Mouse (Mus musculus): Measurements from ENCODE around the gene Cry1. TPM values are rescaled to one million over a fixed set of nuclear protein-coding genes. Genes with fewer than 3 reads are reported as not detected.

Cry1 gene
- total RNA-seq, 2 experiments from 2014 or later: 5.5 to 7.3 TPM

DNA sequence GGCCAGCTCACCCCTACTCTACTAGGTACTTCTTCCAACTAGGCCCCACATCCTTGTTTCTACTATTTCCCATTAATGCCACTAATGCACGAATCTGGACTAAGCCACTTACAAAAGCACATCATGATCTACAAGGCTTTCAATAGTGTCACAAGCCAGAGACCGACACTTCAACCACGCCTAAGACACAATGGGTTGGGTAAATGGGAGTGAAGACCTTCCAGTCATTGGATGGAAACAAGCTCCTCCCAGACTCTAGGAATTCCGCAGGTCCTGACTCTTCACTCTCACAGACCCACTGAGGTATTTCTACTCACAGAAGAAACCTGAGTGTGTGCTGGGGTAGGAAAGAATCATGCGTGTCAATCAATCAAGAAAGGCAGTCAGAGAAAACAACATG is 19.6 kb downstream of the Cry1 start:
- ATAC-seq (replicated peaks; ENCODE audit: low FRiP score, low TSS enrichment, poor library complexity, severe bottlenecking): no peak

DNA sequence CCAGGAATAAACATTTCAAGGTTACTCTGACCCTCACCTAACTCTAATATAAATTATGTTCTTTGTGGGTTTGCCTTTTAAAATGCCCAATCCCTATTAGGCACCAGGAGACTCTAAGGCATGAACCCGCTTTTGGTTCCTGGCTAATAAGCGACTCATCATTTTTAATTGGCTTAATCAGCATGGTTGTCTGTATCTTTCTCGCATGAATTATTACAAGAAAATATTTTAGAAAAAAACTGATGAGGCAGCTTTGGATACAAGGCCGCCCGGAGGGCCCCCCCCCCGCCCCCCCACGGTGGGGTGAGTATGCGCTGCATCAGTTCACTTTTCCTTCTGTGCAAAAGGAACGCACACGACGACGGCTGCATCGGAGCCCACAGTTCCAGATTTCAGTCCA is 20.1 kb downstream of the Cry1 start:
- no peak for ATAC-seq (replicated peaks; ENCODE audit: low FRiP score, low TSS enrichment, poor library complexity, severe bottlenecking)

DNA sequence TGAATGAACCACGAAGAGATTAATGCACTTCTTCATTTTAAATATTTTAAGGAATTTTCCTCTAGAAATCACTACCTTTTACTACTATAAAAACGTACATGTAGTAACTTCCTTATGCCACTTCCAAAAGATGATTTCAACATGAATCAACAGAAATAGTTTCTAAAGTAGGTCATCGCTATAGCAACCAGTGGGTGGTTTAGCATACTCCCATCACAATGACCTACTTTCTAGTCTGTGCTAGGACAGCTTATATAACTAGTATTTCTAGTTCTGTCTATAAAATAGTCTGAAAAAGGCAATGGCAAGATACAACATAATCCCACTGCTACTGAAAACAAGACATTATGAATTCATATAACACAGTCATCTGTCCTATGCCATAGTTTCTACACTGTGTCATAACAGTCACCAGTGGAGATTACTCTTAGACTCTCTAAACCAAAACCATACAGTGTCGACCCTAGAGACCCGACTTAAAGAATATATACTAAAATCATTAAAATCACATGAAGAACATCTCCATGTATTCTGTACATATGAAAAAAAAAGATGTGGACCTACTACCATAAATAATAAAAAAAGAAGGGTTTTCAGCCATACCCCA is 23.0 kb downstream of the Cry1 start:
- ATAC-seq (replicated peaks; ENCODE audit: low FRiP score, low TSS enrichment, poor library complexity, severe bottlenecking): no peak

DNA sequence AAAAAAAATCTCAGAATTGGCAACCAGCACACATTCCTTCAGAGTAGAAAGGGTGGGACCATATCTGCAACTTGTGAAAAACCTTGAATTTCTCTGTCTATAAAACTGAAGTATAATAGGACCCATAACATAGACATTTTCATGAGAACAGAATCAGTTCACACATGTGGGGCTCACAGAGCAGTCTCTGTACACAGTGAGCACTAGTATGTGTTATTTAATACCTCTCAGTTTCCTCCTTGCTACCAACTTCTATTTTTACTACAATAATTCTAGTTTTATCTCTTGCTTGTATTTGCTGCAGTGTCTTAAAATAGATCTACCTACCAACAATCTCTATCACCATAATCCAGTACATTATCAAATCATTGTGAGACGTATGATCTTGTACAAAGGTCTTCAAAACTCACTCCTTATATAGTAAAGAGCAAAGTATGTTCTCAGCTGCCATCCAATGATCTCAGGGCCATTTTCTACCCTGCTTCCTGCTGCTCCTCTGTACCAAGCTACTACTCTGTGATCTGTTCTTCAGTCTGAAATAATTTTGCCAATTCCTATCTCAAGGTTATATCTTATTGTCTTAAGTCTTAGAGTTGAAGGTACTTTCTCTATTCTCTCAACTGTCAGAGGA is 24.8 kb downstream of the Cry1 start:
- no peak for ATAC-seq (replicated peaks; ENCODE audit: low FRiP score, low TSS enrichment, poor library complexity, severe bottlenecking)

DNA sequence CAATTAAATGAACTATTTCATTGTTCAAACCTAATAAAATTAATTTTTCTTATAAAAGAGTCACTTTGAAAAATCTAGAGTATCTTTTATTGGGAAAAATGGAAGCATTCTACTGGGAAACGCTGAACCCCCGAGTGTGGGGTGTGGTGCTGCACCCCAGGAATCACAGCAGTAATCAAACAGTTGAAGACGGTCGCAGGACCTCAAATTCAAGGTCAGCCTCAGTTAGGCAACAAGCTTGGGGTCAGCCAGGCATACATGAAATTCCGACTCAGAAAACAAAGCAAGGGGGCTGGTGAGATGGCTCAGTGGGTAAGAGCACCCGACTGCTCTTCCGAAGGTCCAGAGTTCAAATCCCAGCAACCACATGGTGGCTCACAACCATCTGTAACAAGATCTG is 27.4 kb downstream of the Cry1 start:
- no peak for ATAC-seq (replicated peaks; ENCODE audit: low FRiP score, low TSS enrichment, poor library complexity, severe bottlenecking)

DNA sequence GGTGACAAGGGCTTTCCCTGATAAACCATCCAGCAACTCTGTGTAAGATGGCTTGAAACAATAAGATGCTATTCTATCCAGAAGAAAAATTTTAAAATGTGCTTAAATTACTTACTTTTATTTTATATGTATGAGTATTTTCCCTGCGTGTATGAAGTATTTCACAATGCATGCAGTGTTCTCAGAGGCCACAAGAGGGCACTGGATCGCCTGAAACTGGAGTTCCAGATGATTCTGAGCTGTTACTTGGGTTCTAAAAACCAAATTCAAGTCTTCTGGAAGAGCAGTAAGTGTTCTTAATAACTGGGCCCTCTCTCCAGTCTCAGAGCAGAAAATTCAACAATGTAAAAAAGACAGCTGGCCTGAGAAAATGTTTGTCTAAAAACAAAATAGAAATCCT is 30.7 kb downstream of the Cry1 start:
- peak; percentile 80 for ATAC-seq (replicated peaks; ENCODE audit: low FRiP score, low TSS enrichment, poor library complexity, severe bottlenecking)

DNA sequence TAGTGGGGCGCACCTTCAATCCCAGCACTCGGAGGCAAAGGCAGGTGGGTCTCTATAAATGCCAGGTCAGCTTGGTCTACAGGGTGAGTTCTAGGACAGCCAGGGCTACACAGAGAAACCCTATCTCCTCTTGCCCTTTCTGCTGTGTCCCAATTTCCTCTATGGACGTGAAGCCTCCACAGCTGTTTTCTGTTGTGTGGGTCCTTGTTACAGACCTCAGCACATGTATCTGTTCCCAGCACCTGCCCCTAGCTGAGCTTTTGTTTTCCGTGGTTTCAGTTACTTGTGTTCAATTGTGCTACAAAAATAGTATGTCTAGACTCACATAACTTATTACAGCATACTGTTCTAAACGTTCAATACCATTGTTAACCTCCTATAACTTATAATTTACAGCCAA is 35.6 kb downstream of the Cry1 start:
- ATAC-seq (replicated peaks; ENCODE audit: low FRiP score, low TSS enrichment, poor library complexity, severe bottlenecking): no peak

DNA sequence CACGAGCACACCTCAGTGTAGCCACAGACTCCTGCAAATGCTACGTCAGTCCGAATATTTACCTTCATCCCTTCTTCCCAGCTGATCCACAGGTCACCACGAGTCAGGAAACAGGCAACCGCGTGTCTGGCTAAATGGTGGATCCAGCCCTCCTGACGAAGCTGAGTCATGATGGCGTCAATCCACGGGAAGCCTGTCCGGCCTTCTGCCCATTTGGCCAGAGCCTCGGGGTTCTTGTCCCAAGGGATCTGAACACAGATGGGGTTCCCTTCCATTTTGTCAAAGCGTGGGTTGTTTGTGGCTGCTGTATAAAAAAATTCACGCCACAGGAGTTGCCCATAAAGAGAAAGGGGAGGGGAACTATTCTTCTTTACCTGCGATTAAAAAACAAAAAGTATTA is 38.6 kb downstream of the Cry1 start:
- no peak for ATAC-seq (replicated peaks; ENCODE audit: low FRiP score, low TSS enrichment, poor library complexity, severe bottlenecking)

DNA sequence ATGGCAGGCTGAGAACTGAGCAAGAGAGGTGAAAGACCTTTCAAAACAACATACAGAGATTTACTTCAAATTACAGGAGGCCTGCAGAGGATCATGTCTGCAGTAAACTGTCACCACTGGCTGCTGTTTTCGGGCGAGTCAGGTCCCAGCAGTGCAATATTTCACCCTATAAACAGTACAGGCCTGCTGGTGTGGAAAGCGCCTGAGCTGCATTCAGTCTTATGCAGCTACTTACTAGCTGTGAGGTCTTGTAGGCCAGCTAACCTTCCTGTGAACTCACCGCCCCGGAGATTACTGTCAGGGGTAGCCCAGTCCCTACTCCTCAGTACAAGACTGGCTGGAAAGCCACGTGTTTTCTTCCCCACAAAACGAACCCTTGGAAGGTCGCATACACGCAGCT is 43.4 kb downstream of the Cry1 start:
- ATAC-seq (replicated peaks; ENCODE audit: low FRiP score, low TSS enrichment, poor library complexity, severe bottlenecking): no peak

DNA sequence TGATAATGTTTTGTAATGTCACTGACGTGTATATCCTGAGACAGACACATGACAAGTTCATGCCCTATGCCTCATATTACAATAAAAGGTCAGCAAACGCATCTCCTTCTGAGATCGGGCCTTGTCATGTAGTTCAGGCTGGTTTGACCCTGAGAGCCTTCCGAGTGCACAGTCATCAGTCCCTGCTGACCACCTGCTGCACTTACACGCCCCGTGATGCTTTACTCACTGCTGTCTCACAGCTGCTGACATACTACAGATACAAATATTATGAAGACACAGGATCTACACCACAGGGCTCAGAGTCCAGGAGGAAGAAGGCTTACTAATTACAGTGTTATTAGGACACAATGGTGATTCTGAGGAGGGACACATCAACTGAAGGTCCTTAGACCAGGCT is 48.3 kb downstream of the Cry1 start:
- ATAC-seq (replicated peaks; ENCODE audit: low FRiP score, low TSS enrichment, poor library complexity, severe bottlenecking): no peak

DNA sequence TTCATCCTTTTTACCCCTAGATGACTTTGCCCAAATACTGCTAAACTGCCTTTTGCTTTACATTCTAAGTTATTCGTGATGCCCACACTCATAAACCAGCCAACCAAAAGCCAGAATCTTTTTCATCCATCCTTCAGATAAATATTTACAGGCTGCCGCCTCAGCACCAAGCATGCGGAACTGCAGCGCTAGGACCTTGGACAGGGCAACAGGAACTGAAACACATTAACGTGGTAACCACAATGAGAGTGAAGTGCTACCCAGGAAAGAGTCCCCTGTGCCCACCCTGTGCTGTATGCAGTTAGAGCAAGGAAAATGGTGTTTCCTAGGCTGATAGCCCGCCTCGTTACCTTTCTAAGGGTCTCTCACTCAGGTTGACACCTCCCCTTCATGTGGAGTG is 56.4 kb downstream of the Cry1 start:
- ATAC-seq (replicated peaks; ENCODE audit: low FRiP score, low TSS enrichment, poor library complexity, severe bottlenecking): peak; percentile 55

DNA sequence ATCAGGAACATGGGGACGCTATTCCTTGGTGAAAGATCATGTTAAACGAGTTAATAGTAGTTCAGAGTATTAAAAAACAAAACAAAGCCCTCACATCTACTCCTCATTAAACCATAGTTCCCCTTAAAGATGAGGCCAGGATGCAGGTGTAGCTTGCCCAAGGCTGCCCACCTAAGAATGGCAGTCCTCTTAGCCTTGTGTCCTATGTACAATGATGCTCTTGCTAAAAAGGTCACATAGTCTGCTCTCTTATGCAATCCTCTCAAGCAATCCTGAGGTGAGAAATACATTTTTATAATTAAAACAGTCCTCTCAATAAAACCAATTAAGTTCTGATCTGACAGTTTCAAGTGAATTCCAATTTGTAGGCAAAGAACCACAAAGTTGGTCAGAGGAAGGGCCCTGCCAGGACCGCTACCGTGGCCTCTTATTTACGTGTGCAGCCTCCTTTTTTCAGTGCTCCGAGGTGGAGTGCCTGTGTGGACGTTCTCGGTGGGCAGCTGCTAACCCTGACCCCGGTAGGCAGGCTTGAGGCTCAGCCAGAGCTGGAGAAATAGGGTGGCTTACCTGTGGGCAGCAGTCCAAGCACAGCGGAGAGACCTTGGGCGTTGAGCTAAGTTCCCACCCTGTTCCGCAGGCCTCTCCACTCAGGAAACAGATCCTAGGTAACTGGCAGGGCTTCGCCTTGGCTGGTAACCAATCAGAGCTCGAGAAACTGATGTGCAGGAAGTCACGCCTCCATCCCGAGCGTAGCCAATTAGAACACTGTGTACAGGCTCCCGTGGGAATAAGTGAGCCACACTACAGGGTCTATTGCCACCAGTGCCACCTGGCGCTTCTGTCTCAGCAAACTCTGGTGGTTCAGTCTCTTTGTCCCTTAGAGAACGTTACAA is 57.2 kb downstream of the Cry1 start, which contains the start of gene Mterf2:
Gene Mterf2, minus strand, starts transcription at position 633 of the 893 bp plus-strand sequence.
- ATAC-seq (replicated peaks; ENCODE audit: low FRiP score, low TSS enrichment, poor library complexity, severe bottlenecking): peak; percentile 99

DNA sequence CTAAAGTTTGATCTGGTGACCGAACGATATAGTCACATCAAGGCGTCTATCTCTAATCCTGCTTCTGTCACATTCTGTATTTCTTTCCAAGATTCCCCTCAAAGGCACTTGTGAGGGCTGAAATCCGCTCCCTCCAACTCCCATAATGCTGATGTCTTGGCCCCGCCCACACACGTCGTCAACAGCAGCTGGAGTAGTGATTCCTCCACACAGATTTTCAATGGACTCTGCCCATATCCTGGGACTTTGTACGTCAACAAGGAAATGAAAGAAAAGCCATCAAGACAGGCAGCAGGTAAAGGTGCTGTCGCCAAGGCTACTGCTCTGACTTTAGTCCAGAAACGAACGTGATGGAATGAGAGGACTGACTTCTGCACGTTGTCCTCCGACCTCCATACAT is 59.7 kb downstream of the Cry1 start:
- no peak for ATAC-seq (replicated peaks; ENCODE audit: low FRiP score, low TSS enrichment, poor library complexity, severe bottlenecking)

DNA sequence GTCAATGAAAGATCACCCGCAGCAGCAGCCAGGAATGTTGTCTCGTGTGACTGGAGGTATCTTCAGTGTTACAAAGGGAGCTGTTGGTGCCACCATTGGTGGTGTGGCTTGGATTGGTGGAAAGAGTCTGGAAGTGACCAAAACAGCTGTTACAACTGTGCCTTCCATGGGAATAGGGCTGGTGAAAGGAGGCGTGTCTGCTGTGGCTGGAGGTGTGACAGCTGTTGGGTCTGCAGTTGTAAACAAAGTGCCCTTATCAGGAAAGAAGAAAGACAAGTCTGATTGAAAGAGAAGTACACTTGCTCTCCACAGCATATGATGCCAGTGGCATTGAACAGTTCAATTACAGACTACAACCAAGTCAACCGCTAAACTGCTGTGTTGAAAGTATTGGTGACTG is 70.5 kb downstream of the Cry1 start:
- no peak for ATAC-seq (replicated peaks; ENCODE audit: low FRiP score, low TSS enrichment, poor library complexity, severe bottlenecking)

DNA sequence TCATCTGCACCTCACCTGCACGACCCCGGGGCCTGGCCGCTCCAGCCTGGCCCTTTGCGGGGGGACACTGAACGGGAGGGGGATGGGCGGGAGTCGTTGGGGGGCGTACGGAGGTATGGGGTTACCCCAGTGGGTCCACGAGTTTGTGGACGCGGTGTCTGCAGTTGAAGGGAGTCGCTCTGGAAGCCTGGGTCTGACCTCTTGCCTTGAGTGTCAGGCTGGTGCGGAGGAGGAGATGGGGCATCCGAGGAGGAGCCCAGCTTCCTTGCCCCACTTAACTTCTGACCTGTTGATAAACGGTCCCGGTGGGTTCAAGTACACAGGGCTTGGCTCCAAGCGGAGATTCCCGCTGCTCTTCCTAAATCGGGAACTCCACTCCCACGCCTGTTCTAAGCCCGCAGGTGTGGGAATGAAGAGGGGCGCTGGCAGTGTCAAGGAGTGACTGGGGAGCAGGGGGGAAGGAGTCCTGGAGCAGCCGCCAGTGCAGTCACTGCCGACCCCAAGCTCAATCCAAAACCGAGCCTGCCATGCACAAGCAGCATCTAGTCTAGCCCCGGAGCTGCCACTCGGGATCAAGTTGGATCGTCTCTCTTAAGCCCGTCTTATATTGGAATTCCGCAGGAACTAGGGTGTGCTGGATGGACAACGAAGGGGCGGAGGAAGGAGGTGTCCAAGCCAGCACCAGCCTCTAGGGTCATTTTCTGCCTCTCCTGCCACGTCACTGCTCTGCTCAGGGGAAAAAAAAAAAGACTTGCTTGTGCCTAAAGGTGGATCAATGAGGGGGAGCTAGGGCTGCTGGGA is 81.6 kb downstream of the Cry1 start:
- ATAC-seq (replicated peaks; ENCODE audit: low FRiP score, low TSS enrichment, poor library complexity, severe bottlenecking): peak; percentile 26

DNA sequence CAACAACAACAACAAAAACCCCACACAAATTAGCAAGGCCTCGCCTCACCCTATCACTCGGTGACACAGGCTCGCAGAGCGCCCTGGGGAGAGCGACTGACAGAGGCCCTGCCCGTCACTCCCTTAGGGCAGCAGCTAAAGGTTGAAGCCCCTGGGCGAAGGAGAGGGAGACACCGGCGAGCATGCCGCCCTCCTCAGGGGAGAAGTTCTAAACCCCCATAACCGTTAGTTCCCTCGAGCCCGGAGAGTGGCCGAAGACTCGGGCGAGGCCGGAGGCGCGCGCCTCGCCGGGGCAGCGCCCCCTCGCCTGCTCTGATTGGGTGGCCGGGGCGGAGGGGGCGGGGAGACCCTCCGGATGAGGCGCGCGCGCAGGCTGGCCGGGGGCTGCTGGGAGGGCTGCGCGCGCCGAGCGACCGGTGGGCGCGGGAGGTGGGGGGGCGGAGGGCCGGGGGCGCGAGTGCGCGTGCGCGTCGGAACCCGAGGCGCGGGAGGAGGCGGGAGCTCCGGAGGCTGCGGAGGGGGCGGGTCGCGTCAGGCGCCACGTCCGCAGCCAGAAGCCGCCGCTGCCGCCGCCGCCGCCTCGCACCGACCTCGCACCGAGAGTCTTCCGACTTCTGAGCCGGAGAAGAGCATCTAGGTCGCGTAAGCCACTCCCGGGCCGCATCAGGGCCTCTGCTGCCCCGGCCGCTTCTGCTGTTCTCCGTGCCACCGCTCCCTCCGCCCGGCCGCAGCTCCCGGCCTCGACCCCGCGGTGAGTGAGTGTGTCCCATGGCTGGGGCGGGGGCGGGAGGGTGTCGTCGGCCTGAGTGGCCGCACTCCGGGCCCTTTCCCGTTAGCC is 82.4 kb downstream of the Cry1 start, which contains the start of the genes Fhl4 and Tmem263:
Gene Fhl4, minus strand, starts transcription at position 249 of the 838 bp plus-strand sequence.
Gene Tmem263, plus strand, starts transcription at position 381 of the 838 bp plus-strand sequence.
- ATAC-seq (replicated peaks; ENCODE audit: low FRiP score, low TSS enrichment, poor library complexity, severe bottlenecking): peak; percentile 82

DNA sequence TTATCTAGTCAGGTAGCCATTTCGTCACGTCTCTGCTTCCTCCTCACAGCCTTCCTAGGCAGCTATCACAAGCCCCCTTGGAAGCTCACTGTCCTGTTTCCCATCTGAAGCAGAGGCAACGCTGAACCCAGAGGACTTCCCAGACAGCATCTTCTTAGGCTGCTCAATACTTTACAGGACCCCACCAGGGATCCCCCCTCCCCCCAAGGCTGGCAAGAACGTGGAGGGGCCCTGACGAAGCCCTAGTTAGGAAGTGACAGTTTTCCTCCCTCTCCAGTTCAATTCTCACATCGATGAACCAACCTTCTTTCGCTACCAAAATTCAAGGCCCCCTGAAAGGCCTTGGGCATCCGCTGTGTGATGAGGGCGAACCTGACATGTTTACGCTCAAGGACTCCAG is 83.0 kb downstream of the Cry1 start:
- ATAC-seq (replicated peaks; ENCODE audit: low FRiP score, low TSS enrichment, poor library complexity, severe bottlenecking): peak; percentile 38

Data from megakaryocyte-erythroid progenitor cell, adult 5-6 weeks (primary cell).